Mouse (Mus musculus) midbrain, embryonic 12.5 days (tissue): ENCODE measurements at regions not wholly inside any gene's neighbourhood (a gene's known extent, or its start where the extent isn't known, plus 50 kb on each side); places are given as distances from the start of the nearest gene placed in this dataset.

ENCODE experiments used
- ATAC-seq: fragments of 200-750 bp; cut with Nextera tagmentation; 2 replicates; pipeline ENCODE4 v1.8.0; 2017; ENCODE audit warnings: low read depth, moderate TSS enrichment, moderate library complexity; ENCODE audit not compliant: low FRiP score
- H3K27ac ChIP-seq: fragments of 300-500 bp; sonication (generic); replicated peaks from 2 replicates; pipeline ENCODE4 v1.5.1; 2016; ENCODE audit warnings: mild to moderate bottlenecking
- H3K27me3 ChIP-seq: fragments of 300-500 bp; sonication (generic); 2 replicates; pipeline ENCODE4 v1.6.1; 2016; ENCODE audit warnings: mild to moderate bottlenecking
- H3K36me3 ChIP-seq: fragments of 300-500 bp; sonication (generic); 2 replicates; pipeline ENCODE4 v1.6.1; 2016
- H3K4me1 ChIP-seq: fragments of 300-500 bp; sonication (generic); 2 replicates; pipeline ENCODE4 v1.6.1; 2016
- H3K4me2 ChIP-seq: fragments of 300-500 bp; sonication (generic); replicated peaks from 2 replicates; pipeline ENCODE4 v1.6.1; 2016; ENCODE audit warnings: mild to moderate bottlenecking, moderate library complexity
- H3K4me3 ChIP-seq: fragments of 300-500 bp; sonication (generic); 2 replicates; pipeline ENCODE4 v1.5.1; 2016; ENCODE audit warnings: mild to moderate bottlenecking
- H3K9ac ChIP-seq: fragments of 300-500 bp; sonication (generic); replicated peaks from 2 replicates; pipeline ENCODE4 v1.6.1; 2016; ENCODE audit warnings: mild to moderate bottlenecking, moderate library complexity
- H3K9me3 ChIP-seq: fragments of 300-500 bp; sonication (generic); 2 replicates; pipeline ENCODE4 v1.6.1; 2016; ENCODE audit warnings: mild to moderate bottlenecking
- WGBS: fragments of 180-500 bp; shearing (Covaris S2); methylation state at CpG from one replicate; pipeline ENCODE4 v1.1.7; 2016; 5-methylcytosine and 5-hydroxymethylcytosine counted together

DNA sequence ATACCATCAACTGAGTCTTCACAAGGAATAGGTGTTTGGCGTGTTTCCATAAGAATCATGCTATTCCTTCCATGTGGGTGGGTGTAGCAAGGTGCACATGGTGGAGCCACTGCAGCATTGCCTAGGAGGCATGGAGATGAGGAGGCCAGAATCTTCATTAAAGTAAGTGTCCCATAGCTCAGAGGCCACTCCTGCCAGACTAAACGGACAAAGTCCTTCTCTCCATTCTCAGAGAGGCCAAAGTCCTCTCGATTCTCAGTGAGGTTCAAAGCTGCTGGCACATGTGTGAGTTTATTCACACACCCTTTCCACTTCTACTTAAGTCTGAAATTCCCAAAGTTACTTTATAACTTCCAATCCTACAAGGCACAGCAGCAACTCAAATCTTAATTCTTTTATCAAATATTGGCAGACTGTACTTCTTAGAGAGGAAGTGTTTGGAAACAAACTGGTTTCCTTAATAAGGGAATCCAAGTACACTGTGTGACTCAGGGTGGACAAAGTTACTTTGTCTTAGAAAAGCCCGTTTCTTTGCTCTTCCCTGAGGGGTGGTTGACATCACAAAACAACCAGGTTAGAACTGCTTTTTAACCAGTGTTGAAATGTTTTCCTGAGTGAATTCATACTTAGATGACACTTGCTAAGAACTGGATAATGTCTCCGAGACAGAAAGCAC lies 69.2 kb upstream of the Thbs1 start:
- Histone ChIP-seq H3K9me3 (no peaks in the 10 kb centered on the region), H3K4me1 (no peaks in the 10 kb centered on the region), H3K4me2 (no peak overlapping the region), H3K27me3 (no peaks in the 10 kb centered on the region), H3K27ac (no peak overlapping the region), H3K36me3 (no peaks in the 10 kb centered on the region), H3K4me3 (no peak overlapping the region), H3K9ac (no peak overlapping the region)
- no peak for ATAC-seq
- 83% methylated on average over 5 of the region's 5 CpGs for WGBS

- H3K9me3 ChIP-seq: no peaks in the 10 kb centered on the region
- 84% methylated on average over 1 of the region's 1 CpGs for WGBS
- H3K4me3 ChIP-seq: no peak overlapping the region
- ATAC-seq: no peak
- H3K27ac ChIP-seq: no peak overlapping the region
- no peaks in the 10 kb centered on the region for H3K27me3 ChIP-seq
- no peak overlapping the region for H3K9ac ChIP-seq
- H3K36me3 ChIP-seq: no peaks in the 10 kb centered on the region
- no peaks in the 10 kb centered on the region for H3K4me1 ChIP-seq
- H3K4me2 ChIP-seq: no peak overlapping the region
Measured at GRCm38 (mm10) chr2:118044666-118045065, 67.0 kb upstream of the Thbs1 start.

GRCm38 (mm10) chr2:118050326-118050725 lies 61.4 kb upstream of the Thbs1 start:
- WGBS: 92% methylated on average over 2 of the region's 2 CpGs
- Histone ChIP-seq H3K4me2 (no peak overlapping the region), H3K4me3 (no peak overlapping the region), H3K4me1 (no peaks in the 10 kb centered on the region), H3K36me3 (no peaks in the 10 kb centered on the region), H3K27me3 (no peaks in the 10 kb centered on the region), H3K9ac (no peak overlapping the region), H3K27ac (no peak overlapping the region), H3K9me3 (no peaks in the 10 kb centered on the region)
- no peak for ATAC-seq

- Histone ChIP-seq H3K9me3 (no peaks in the 10 kb centered on the region), H3K4me3 (no peak overlapping the region), H3K27ac (no peak overlapping the region), H3K4me1 (no peaks in the 10 kb centered on the region), H3K4me2 (no peak overlapping the region), H3K36me3 (no peaks in the 10 kb centered on the region), H3K9ac (no peak overlapping the region), H3K27me3 (no peaks in the 10 kb centered on the region)
- 89% methylated on average over 3 of the region's 3 CpGs for WGBS
- ATAC-seq: no peak
Measured at GRCm38 (mm10) chr2:118051610-118052009, 60.1 kb upstream of the Thbs1 start.

DNA sequence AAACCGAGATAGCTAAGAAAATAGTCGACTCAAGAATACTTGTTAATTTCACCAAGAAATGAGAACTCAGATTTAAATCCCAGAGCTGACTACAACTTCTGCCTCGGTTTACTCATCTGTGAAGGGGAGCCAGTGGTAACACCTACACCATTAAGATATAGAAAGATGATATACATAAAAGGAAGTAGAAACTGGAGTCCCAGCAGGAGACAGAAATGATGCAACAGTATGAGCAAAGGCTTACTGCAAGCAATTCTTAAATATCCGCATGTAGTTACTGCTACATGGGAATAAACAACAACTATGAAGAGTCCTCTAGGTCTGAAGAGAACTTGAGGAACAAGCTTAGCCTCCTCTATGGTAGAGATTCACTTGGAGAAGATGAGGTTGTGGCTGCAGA lies 58.2 kb upstream of the Thbs1 start:
- no peak overlapping the region for H3K9ac ChIP-seq
- no peaks in the 10 kb centered on the region for H3K27me3 ChIP-seq
- no peak overlapping the region for H3K4me3 ChIP-seq
- H3K36me3 ChIP-seq: no peaks in the 10 kb centered on the region
- H3K4me1 ChIP-seq: no peaks in the 10 kb centered on the region
- WGBS: 95% methylated on average over 4 of the region's 4 CpGs
- H3K4me2 ChIP-seq: no peak overlapping the region
- ATAC-seq: no peak
- no peaks in the 10 kb centered on the region for H3K9me3 ChIP-seq
- no peak overlapping the region for H3K27ac ChIP-seq

DNA sequence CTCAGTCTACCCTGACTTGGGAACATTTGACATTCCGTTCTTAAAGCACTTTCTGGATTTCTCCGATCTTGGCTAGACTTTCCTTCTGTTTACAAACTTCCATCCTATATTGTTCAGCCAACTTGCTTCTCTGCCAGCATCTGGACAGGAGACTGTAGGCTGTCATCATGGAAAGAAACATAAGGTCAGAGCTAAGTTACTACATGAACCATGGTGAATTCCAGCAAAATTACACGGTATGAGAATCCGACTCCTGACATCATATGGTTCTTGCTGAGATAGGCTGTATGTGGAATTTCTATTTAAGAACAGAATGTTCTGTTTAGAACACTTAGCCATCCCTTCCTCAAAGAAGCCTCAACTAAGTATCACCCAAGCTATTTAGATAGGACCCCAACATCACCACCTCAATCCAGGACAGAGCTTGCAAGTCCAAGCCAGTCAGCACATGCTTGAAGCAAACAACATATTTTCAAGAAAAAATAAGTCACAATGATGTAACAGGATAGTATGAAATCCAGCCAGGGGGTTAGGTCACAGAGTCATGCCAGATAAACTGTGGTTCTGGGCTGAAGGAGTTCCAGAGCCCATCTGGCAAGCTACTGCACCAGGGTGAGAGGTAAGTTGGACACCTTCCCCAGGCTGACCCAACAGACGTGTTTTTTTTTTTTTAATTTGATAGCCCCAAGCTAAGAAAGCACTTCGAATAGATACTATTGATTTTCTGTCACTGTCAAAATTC lies 52.9 kb upstream of the Thbs1 start:
- no peak for ATAC-seq
- H3K4me3 ChIP-seq: no peak overlapping the region
- H3K27ac ChIP-seq: no peak overlapping the region
- H3K9me3 ChIP-seq: no peaks in the 10 kb centered on the region
- 84% methylated on average over 6 of the region's 6 CpGs for WGBS
- H3K9ac ChIP-seq: no peak overlapping the region
- H3K4me1 ChIP-seq: no peaks in the 10 kb centered on the region
- no peak overlapping the region for H3K4me2 ChIP-seq
- no peaks in the 10 kb centered on the region for H3K36me3 ChIP-seq
- H3K27me3 ChIP-seq: no peaks in the 10 kb centered on the region

DNA sequence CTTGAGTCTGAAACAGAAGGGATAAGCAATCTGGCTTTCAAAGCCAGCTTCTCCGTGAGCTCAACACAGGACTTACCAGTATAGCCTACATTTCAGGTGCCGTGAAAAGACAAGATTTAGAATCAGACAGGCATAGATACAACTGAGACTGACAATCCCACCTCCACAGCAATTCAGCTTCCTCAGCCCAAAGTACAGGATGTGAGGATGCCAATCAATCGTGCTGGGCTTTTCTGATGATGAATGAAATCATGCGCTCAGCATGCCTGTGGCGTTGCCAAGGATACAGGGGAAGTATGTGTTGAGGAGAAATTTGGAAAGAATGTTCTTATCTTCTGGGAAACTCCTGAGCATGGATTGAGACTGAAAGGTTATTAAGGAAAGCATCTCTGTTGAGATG lies 50.4 kb upstream of the Thbs1 start:
- no peaks in the 10 kb centered on the region for H3K36me3 ChIP-seq
- H3K9me3 ChIP-seq: no peaks in the 10 kb centered on the region
- H3K4me1 ChIP-seq: no peaks in the 10 kb centered on the region
- 65% methylated on average over 5 of the region's 5 CpGs for WGBS
- H3K4me2 ChIP-seq: no peak overlapping the region
- no peak overlapping the region for H3K9ac ChIP-seq
- no peak overlapping the region for H3K27ac ChIP-seq
- no peaks in the 10 kb centered on the region for H3K27me3 ChIP-seq
- no peak overlapping the region for H3K4me3 ChIP-seq
- no peak for ATAC-seq
